Mouse (Mus musculus) midbrain, embryonic 12.5 days (tissue): ENCODE results near the gene Wdr1. TPM values are rescaled to one million over a fixed set of nuclear protein-coding genes. Genes with fewer than 3 reads are reported as not detected.

Experiments used
- ATAC-seq: fragments of 200-750 bp; cut with Nextera tagmentation; 2 replicates; pipeline ENCODE4 v1.8.0; 2017; ENCODE audit warnings: low read depth, moderate TSS enrichment, moderate library complexity; ENCODE audit not compliant: low FRiP score
- H3K27ac ChIP-seq: fragments of 300-500 bp; sonication (generic); replicated peaks from 2 replicates; pipeline ENCODE4 v1.5.1; 2016; ENCODE audit warnings: mild to moderate bottlenecking
- H3K27me3 ChIP-seq: fragments of 300-500 bp; sonication (generic); 2 replicates; pipeline ENCODE4 v1.6.1; 2016; ENCODE audit warnings: mild to moderate bottlenecking
- H3K36me3 ChIP-seq: fragments of 300-500 bp; sonication (generic); 2 replicates; pipeline ENCODE4 v1.6.1; 2016
- H3K4me1 ChIP-seq: fragments of 300-500 bp; sonication (generic); 2 replicates; pipeline ENCODE4 v1.6.1; 2016
- H3K4me2 ChIP-seq: fragments of 300-500 bp; sonication (generic); replicated peaks from 2 replicates; pipeline ENCODE4 v1.6.1; 2016; ENCODE audit warnings: mild to moderate bottlenecking, moderate library complexity
- H3K4me3 ChIP-seq: fragments of 300-500 bp; sonication (generic); 2 replicates; pipeline ENCODE4 v1.5.1; 2016; ENCODE audit warnings: mild to moderate bottlenecking
- H3K9ac ChIP-seq: fragments of 300-500 bp; sonication (generic); replicated peaks from 2 replicates; pipeline ENCODE4 v1.6.1; 2016; ENCODE audit warnings: mild to moderate bottlenecking, moderate library complexity
- H3K9me3 ChIP-seq: fragments of 300-500 bp; sonication (generic); 2 replicates; pipeline ENCODE4 v1.6.1; 2016; ENCODE audit warnings: mild to moderate bottlenecking
- WGBS: fragments of 180-500 bp; shearing (Covaris S2); methylation state at CpG from one replicate; pipeline ENCODE4 v1.1.7; 2016; 5-methylcytosine and 5-hydroxymethylcytosine counted together
- polyA plus RNA-seq: library from polyadenylated mRNA; unstranded; fragments of >200 nt; fragmentation: Nextera tagmentation; extraction: Ambion mirVana; gene quantifications from 2 replicates; pipeline ENCODE4 v1.2.1, GENCODE M21; 2016

The Wdr1 gene
- polyA plus RNA-seq, 1 experiment from 2014 or later = 151 TPM

DNA sequence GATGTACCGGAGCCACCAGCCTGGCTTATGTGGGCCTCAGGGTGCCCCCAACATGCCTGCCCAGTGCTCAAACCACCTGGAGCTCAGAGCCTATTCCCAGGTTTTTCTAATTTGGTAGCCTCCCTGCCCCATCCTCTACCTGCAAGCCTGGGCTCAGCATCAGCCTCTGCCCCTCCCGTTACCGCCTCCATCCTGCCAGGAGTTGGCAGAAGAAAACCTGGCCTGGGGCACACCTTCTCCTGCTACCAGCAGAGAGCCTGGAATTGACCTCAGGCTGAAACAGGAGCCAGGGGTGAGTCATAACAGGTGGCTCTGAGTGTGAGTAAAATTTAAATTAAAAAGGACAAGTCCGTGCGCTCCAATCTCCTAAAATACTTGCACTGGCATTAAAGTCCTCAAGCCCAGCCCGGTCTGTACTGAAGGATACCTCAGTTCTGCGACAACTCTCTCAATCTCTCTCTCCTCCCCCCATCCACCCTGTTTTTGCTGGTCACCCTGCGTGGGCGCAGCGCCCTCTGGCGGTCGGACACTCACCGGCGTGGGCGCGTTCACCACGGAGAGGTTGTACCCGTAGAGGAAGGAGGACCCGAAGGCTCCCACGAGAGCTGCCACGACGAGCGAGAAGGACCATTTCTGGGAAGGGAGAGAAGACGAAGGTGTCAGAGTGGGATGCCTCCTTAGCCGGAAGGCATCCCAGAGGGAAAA, 86.0 kb downstream of the Wdr1 start:
- Histone ChIP-seq H3K9me3 (no peaks in the 10 kb centered on the region), H3K4me1 (peaks cover 15% of the 10 kb centered on the region), H3K4me2 (no peak overlapping the region), H3K36me3 (no peaks in the 10 kb centered on the region), H3K27ac (no peak overlapping the region), H3K9ac (no peak overlapping the region), H3K27me3 (peaks cover 11% of the 10 kb centered on the region), H3K4me3 (no peak overlapping the region)
- ATAC-seq = no peak
- 79% methylated on average over 25 of the region's 25 CpGs for WGBS

Other genes starting within 250 kb of the Wdr1 start
- gene Drd5, start 243.9 kb downstream of the Wdr1 start, polyA plus RNA-seq = 0.13 and 0.18 TPM in 2 replicates
- 0.26 and 0.76 TPM in 2 replicates for gene Slc2a9, start 60.1 kb downstream of the Wdr1 start, polyA plus RNA-seq
- 49.1 and 50.1 TPM in 2 replicates for gene Zfp518b, start 121.6 kb upstream of the Wdr1 start, polyA plus RNA-seq